Mouse (Mus musculus) heart, postnatal 0 days (tissue): ENCODE data around the gene Galc.

Experiments
- CTCF ChIP-seq: IDR thresholded peaks from 2 replicates; pipeline ENCODE4 v1.5.1; 2016; ENCODE audit warnings: antibody characterized with exemption, control low read depth, low read depth
- EP300 ChIP-seq: IDR thresholded peaks from 2 replicates; pipeline ENCODE4 v1.6.1; 2016; ENCODE audit warnings: antibody characterized with exemption, low read depth

- no peak for TF ChIP-seq CTCF
- no peak for TF ChIP-seq EP300
Measured at GRCm38 (mm10) chr12:98244161-98244560, 15.1 kb downstream of the Galc start.
